Mouse (Mus musculus): Measurements from ENCODE around the gene Rusc1.
"Not testable (repeated sequence)": the region's sequence is repeated elsewhere in the genome, so short reads cannot be mapped to it uniquely, and the experiment has no call there.

Gene Rusc1

DNA sequence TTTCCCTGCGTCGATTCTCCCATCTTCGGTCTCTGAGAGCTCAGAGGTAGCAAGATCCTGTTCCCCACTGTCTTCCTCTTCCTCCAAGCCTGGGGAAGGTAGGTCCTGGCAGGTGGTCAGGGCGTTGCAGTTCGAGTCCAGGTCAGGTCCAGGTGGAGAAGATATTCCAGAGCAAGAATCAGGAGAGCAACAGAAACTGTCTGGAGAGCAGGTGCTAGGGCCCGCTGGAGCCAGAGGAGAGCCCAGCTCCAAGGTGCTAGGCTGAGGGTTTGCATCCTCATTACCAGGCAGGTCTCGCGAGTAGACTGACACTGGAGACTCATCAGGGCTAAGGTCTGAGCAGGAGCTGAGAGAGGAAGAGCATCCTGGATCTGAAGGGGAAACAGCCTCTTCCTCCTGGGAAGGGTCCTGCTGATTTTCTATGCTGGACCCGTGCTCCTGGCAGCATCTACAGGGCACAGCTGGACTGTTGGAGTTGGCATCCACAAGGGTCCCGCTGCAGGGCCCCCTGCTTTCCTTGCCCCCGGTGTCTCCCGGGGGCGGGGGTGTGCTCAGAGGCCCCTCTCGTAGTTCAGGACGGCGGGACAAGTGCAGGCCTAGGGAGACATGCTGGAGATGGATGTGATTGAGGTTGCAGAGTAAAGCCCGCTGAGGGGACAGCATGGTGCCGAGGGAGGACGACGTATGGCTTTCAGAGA is 1.2 kb downstream of the Rusc1 start:
- DNase-seq = no peak

DNA sequence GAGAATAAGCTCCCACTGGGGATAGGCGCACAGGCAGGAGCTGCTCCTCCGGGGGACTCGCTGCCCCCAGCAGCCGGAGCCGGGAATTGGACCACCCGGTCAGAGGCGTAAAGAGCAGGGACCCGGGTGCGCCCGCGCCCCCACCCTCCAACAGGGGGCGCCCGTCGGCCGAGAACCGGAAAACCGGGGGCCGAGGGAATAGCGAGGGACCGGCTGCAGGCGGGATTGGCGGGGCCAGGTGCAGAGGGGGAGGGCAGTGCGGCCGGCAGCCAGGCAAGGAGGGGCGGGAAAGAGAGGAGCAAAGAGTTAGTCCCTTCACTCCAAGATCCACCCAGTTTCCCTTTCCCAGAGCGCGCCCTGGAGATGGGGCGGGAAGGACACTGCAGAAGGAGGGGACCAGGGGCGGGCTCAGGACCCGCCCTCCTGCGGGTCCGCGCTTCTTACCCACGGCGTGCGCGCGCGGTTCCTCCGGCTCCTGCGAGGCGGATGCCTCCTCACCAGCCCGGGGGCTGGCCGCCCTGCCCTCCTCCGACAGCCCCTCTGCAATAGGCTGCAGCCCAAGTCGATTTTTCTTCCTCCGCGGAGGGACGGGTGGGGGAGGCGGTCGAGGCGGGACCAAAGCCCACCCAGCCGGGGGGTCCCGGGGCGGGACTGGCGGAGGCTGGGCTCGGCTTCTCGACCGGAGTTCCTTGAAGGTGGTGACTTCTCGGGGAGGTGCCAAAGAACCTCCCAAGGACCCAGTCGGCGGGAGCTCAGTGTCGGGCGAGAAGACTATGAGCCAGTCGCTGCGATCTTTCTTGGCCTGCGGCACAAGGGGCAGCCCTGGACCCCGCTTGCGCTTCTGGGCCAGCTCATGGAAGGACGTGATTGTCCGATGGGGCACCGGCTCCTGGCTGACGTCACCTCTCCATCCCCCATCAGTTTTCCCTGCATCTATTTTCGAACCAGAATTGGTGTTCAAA is 2.1 kb downstream of the Rusc1 start:
- DNase-seq = peak; percentile 87

- peak; percentile 92 for DNase-seq
Measured at GRCm38 (mm10) chr3:89089882-89090591, 3.1 kb downstream of the Rusc1 start.

GRCm38 (mm10) chr3:89088974-89089373 is 4.1 kb downstream of the Rusc1 start:
- DNase-seq = no peak

DNA sequence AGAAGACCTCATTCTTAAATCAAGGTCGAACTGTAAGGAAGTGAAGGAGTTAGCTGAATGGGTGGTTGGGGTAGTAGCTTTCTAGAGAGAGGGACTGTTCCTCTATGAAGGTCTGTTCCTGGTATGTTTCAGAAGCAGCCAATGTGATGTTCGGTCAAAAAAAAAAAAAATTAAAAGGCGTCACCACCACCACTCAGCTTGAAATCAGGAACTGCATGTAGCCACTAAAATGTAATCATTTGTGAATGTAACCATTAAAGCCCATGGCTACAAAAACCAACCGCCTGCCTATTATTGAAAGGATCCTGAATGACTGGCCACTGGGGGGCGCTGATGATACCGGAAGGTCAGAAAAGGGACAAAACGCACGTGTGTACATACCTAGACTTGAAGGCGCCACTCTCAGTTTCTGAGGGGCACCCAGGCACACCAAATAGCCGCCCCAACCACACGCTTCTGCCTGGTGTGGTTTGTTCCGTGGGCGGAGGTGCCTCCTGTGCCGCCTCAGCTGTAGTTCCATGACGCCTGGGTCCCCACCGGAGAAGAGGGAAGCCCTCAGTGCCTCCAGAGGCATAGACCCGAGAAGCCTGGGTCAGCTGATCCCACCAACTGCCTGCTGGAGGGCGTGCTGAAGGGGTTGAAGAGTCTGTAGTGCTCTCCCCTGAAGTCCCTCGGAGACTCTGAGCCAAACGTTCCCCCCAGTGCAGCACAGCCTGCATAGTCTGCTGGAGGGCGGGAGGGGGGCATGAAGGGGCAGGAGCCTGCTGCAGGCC is 5.6 kb downstream of the Rusc1 start:
- peak; percentile 82 for DNase-seq

GRCm38 (mm10) chr3:89084654-89085190 is 8.4 kb downstream of the Rusc1 start:
- no peak for DNase-seq

DNA sequence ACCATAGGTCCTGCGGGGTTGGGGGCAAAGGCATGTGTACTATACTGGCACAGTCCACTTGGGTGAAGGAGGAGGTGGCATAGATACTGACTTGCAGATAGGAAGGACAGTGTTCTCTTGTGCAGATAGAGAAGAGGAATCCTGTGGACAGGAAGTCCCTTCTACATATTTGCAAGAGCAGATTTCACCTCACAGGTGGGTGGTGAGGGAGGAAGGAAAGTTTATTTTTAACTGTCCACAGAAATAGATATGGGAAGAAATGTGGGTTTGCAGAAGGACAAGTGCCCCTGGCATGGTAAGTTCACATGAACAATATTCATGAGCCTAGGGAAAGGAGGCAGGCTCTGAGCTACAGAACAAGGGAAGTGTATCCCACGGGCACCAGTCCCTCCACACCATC is 9.0 kb downstream of the Rusc1 start:
- DNase-seq = no peak

DNA sequence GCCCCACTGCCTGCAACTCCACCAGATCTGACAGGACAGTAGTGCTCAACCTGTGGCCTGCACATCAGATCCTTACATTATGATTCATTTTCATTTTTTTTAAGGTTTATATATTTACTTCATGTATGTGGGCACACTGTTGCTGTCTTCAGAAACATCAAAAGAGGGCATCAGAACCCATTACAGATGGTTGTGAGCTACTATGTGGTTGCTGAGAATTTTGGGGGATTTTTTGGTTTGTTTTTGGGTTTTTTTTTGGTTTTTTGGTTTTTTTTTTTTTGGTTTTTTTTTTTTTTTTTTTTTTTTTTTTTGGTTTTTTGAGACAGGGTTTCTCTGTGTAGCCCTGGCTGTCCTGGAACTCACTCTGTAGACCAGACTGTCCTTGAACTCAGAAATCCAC is 10.8 kb downstream of the Rusc1 start:
- not testable (repeated sequence) for DNase-seq

DNA sequence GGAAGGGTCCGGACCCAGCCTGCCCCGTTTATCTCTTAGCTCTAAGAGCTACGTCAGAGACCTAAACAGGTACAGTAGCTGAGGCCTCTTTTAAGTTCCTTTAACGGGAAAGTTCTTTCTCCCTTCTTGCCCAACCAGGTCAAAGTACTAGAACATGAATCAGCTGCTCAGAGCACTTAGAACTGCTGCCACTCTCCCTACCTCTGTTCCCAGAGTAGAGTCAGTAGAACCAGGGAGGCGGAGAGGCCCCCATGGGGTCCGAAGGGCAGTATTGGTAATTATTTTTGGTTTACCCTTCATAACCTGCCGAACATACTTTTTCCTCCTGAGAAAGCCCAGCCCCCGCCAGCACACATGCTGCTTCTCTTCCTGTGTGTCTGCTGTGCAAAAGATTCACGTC is 15.7 kb downstream of the Rusc1 start:
- DNase-seq = no peak

- no peak for DNase-seq
Measured at GRCm38 (mm10) chr3:89067265-89067664, 25.8 kb downstream of the Rusc1 start.

DNA sequence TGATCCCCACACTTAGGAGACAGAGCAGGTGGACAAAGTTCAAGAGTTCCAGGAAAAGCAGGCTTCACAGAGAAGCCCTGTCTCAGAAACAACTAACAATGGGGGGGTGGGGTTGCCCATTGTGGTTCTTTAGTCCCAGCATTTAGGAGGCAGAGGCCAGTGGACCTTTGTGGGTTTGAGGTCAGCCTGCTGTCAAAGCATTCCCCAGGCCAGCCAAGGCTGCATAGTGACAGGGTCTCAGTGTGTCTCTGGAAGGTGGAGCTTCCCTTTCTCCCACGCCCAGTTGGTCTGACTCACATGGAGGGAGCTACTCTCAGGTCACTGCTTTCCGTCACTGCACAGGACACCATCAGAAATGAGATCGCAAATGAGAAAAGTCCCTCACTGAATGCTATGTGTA is 31.4 kb downstream of the Rusc1 start:
- DNase-seq = no peak

DNA sequence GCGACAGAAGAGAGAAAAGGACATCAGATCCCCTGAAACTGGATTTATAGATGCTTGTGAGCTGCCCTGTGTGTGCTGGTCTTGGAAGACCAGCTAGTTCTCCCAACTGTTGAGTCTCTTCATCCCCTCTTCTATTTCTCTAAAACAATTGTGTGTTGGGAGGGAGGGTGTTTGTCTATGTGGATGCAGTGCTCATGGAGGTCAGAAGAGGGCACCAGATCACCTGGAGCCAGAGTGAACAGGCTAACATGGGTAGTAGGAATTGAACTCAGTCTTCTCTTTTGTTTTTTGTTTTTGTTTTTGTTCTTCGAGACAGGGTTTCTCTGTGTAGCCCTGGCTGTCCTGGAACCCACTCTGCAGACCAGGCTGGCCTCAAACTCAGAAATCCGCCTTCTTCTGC is 34.3 kb downstream of the Rusc1 start:
- peak; percentile 19 for DNase-seq

GRCm38 (mm10) chr3:89058361-89058760 is 34.8 kb downstream of the Rusc1 start:
- no peak for DNase-seq

DNA sequence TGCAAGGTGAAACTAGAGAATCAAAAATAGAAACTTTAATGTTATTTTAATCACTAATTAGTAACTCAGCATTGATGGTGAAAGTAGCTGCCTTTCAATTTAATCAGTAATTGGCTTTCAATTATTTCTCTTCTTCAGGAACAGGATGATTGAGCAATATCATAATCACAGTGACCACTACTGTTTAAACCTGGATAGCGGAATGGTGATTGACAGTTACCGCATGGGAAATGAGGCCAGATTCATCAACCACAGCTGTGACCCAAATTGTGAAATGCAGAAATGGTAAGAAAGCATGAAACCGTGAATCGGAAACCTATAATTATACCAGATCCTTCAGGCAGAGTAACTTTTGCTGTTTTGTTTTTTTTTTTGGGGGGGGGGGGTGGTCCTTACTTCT is 49.8 kb downstream of the Rusc1 start:
- DNase-seq = no peak
